Mouse (Mus musculus) liver, embryonic 15.5 days (tissue): ENCODE measurements around the gene Usp7. TPM values are rescaled to one million over a fixed set of nuclear protein-coding genes. Genes with fewer than 3 reads are reported as not detected.
"Not testable (repeated sequence)": the region's sequence is repeated elsewhere in the genome, so short reads cannot be mapped to it uniquely, and the experiment has no call there.

Experiments
- ATAC-seq: fragments of 200-750 bp; cut with Nextera tagmentation; 2 replicates; pipeline ENCODE4 v1.8.0; 2017; ENCODE audit warnings: moderate number of reproducible peaks, mild to moderate bottlenecking, moderate library complexity; ENCODE audit not compliant: insufficient read depth
- H3K27ac ChIP-seq: fragments of 300-500 bp; sonication (generic); replicated peaks from 2 replicates; pipeline ENCODE4 v1.5.1; 2015; ENCODE audit warnings: mild to moderate bottlenecking, inconsistent platforms
- H3K27me3 ChIP-seq: fragments of 300-500 bp; sonication (generic); 2 replicates; pipeline ENCODE4 v1.6.1; 2015; ENCODE audit warnings: mild to moderate bottlenecking, inconsistent platforms
- H3K36me3 ChIP-seq: fragments of 300-500 bp; sonication (generic); replicated peaks from 2 replicates; pipeline ENCODE4 v1.6.1; 2015; ENCODE audit warnings: moderate library complexity, mild to moderate bottlenecking, inconsistent platforms
- H3K4me1 ChIP-seq: fragments of 300-500 bp; sonication (generic); replicated peaks from 2 replicates; pipeline ENCODE4 v1.6.1; 2015; ENCODE audit warnings: inconsistent platforms
- H3K4me2 ChIP-seq: fragments of 300-500 bp; sonication (generic); 2 replicates; pipeline ENCODE4 v1.6.1; 2015; ENCODE audit warnings: moderate library complexity, mild to moderate bottlenecking, inconsistent platforms
- H3K4me3 ChIP-seq: fragments of 300-500 bp; sonication (generic); replicated peaks from 2 replicates; pipeline ENCODE4 v1.5.1; 2015; ENCODE audit warnings: mild to moderate bottlenecking, inconsistent platforms
- H3K9ac ChIP-seq: fragments of 300-500 bp; sonication (generic); 2 replicates; pipeline ENCODE4 v1.6.1; 2015; ENCODE audit warnings: moderate library complexity, mild to moderate bottlenecking, inconsistent platforms
- H3K9me3 ChIP-seq: fragments of 300-500 bp; sonication (generic); replicated peaks from 2 replicates; pipeline ENCODE4 v1.6.1; 2016; ENCODE audit warnings: inconsistent platforms
- WGBS: fragments of 180-500 bp; shearing (Covaris S2); methylation state at CpG from one replicate; pipeline ENCODE4 v1.1.7; 2015; ENCODE audit warnings: mixed read lengths; ENCODE audit not compliant: insufficient replicate concordance; 5-methylcytosine and 5-hydroxymethylcytosine counted together
- polyA plus RNA-seq: library from polyadenylated mRNA; unstranded; fragments of >200 nt; fragmentation: Nextera tagmentation; extraction: Ambion mirVana; gene quantifications from 2 replicates; pipeline ENCODE4 v1.2.1, GENCODE M21; 2015

Gene Usp7
- polyA plus RNA-seq, 1 experiment from 2014 or later, result 24.4 TPM

DNA sequence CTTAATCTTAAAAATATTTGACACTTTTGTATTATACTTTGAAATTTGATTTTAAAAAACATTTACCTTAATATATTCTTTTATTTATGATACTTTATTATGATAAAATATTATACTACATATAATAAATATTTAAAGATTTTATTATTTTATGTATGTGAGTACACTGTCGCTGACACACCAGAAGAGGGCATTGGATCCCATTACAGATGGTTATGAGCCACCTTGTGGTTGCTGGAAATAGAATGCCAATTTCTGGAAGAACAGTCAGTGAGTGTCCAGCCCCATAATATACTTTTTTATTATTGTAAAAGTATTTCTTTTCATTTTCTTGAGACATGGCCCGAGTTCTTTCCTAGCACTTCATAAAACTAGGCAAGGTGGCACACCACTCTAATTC lies 10.4 kb downstream of the Usp7 start:
- H3K27ac ChIP-seq, result no peak overlapping the region
- H3K4me2 ChIP-seq, result no peak overlapping the region
- H3K9me3 ChIP-seq, result no peaks in the 10 kb centered on the region
- 75% methylated on average over 2 of the region's 2 CpGs for WGBS
- H3K9ac ChIP-seq, result no peak overlapping the region
- H3K4me1 ChIP-seq, result peaks cover 26% of the 10 kb centered on the region
- no peak overlapping the region for H3K4me3 ChIP-seq
- no peak for ATAC-seq
- H3K27me3 ChIP-seq, result peaks cover 3% of the 10 kb centered on the region; the same call in 1 of the 2 replicates
- no peaks in the 10 kb centered on the region for H3K36me3 ChIP-seq

DNA sequence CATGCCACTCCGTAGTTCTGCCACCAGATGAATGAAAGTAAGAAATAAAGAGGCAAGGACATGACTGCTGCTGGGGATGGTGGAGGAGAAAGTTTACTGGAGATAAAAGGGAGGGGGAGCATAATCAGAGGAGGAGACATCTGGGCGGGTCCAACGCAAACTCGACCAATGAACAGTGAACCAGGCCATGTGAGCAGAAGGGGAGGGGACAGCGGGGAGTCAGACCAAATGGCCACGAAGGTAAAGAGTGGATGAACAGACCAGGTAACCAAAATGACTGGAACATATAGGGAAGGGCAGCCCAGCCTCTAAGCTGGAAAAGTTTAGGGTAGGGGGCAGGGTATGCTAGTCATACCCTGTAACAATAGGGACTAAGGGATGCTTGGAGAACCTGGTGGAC lies 10.9 kb downstream of the Usp7 start:
- WGBS, result 48% methylated on average over 6 of the region's 6 CpGs
- peak overlapping the region; percentile 29 for H3K4me2 ChIP-seq
- H3K4me3 ChIP-seq, result no peak overlapping the region
- peaks cover 26% of the 10 kb centered on the region for H3K4me1 ChIP-seq
- ATAC-seq, result peak; percentile 54
- no peaks in the 10 kb centered on the region for H3K9me3 ChIP-seq
- H3K27me3 ChIP-seq, result peaks cover 8% of the 10 kb centered on the region; the same call in 1 of the 2 replicates
- H3K27ac ChIP-seq, result 0 out of 2 replicates have a peak overlapping the region, but pooled peaks have one; percentile 14
- H3K36me3 ChIP-seq, result no peaks in the 10 kb centered on the region
- no peak overlapping the region for H3K9ac ChIP-seq

DNA sequence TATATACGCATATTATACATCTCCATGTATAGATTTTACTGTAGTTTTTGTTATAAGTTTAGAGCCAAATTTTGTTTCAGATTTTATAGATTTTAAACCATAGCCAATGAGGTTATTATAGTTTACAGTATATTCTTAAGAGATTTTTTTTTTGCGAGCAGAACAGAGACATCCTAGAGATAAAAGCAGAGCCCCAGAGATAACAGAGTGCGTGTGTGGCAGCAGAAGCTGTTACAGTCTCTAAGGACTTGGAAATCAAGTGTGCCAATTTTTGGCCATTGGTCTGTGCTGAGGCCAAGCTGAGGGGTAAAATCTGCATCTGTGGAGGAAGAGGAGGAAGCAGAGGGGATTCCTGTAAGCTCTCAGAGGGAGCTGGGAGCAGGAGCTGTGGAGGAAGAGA lies 11.9 kb downstream of the Usp7 start:
- Histone ChIP-seq H3K27ac (no peak overlapping the region), H3K4me2 (no peak overlapping the region), H3K27me3 (peaks cover 11% of the 10 kb centered on the region; the same call in 1 of the 2 replicates), H3K36me3 (no peaks in the 10 kb centered on the region), H3K9me3 (no peaks in the 10 kb centered on the region), H3K4me1 (peaks cover 26% of the 10 kb centered on the region), H3K4me3 (no peak overlapping the region), H3K9ac (no peak overlapping the region)
- whole genome bisulfite sequencing, result 36% methylated on average over 3 of the region's 3 CpGs
- no peak for ATAC-seq

DNA sequence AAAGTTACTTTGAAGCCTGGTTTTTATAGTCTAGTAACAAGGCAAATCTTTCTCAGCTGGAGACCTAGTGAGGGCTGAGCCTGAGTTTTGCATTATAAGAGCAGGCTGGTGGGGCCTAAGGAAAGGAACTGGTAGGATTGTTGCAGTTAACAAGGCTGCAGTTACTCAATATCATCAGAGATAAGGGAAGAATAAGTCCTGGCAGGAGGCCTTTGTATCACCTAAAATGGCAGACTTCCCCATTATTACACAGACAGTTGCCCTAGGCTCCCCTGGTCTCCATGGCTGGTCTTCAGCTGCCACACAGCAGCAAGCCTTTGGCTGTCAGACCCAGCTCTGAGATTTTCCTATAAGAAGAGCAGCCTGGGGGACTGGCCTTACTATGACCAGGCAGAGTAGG lies 13.4 kb downstream of the Usp7 start:
- H3K4me1 ChIP-seq, result peaks cover 23% of the 10 kb centered on the region
- no peak overlapping the region for H3K4me2 ChIP-seq
- no peaks in the 10 kb centered on the region for H3K36me3 ChIP-seq
- ATAC-seq, result no peak
- no peak overlapping the region for H3K27ac ChIP-seq
- no peak overlapping the region for H3K9ac ChIP-seq
- H3K4me3 ChIP-seq, result no peak overlapping the region
- H3K9me3 ChIP-seq, result no peaks in the 10 kb centered on the region
- H3K27me3 ChIP-seq, result peaks cover 11% of the 10 kb centered on the region

DNA sequence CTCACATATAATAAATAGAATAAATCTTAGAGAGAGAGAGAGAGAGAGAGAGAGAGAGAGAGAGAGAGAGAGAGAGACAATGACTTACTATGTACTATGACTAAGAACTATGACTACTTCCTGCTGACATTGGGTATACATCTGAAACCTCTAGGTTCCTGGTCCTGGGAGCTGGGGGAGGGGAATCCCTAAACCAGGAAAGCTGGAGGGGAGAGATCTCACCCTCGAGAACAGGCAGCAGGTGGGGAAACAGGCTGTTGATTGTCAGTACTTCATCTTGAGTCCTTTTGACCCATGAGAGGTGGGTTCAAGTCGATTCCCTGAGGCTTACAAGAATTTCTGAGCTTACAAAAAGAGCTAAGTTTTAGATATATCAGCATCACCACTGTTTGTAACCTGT lies 14.9 kb downstream of the Usp7 start:
- Histone ChIP-seq H3K9me3 (no peaks in the 10 kb centered on the region), H3K4me2 (no peak overlapping the region), H3K4me1 (peaks cover 23% of the 10 kb centered on the region), H3K4me3 (no peak overlapping the region), H3K9ac (no peak overlapping the region), H3K36me3 (no peaks in the 10 kb centered on the region), H3K27ac (no peak overlapping the region), H3K27me3 (peaks cover 11% of the 10 kb centered on the region)
- ATAC-seq, result no peak
- 43% methylated on average over 2 of the region's 2 CpGs for WGBS

DNA sequence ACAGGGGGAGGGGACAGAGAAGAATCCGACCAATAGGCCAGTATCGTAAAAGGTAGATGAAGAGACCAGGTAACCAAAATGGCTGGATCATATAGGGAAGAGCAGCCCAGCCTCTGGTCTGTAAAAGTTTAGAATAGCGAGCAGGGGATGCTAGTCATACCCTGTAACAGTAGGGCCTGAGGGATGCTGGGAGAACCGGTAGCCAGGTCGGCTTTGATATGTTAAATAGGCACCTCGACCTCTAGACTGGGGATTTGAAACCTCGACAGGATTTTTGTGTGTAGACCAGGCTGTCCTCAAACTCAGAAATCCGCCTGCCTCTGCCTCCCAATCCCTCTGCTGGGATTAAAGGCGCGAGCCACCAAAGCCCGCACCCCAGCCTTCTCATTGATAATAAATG lies 15.5 kb downstream of the Usp7 start:
- Histone ChIP-seq H3K27ac (no peak overlapping the region), H3K36me3 (no peaks in the 10 kb centered on the region), H3K27me3 (peaks cover 17% of the 10 kb centered on the region), H3K4me3 (no peak overlapping the region), H3K4me2 (no peak overlapping the region), H3K9ac (no peak overlapping the region), H3K9me3 (no peaks in the 10 kb centered on the region), H3K4me1 (peaks cover 23% of the 10 kb centered on the region)
- no peak for ATAC-seq
- WGBS, result 75% methylated on average over 11 of the region's 11 CpGs

DNA sequence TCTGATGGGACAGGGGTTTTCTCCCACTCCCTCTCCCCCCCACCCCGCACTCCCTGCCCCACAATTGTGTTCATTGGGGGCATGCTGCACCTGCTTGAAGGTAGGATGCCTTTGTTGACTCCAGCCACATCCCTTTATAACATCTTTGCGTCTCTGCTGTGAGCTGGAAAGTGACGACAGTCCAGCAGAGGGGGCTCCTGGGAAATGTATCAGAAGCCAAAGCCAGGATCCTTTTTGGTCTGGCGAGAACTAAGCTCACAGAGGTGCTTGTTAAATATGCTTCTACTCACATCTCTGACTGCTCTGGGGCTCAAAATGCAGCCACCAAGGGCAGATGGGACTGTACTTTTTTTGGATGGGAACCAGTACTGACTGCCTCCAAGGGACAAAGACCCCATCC lies 21.0 kb downstream of the Usp7 start:
- 34% methylated on average over 4 of the region's 4 CpGs for WGBS
- H3K36me3 ChIP-seq, result no peaks in the 10 kb centered on the region
- peaks cover 17% of the 10 kb centered on the region for H3K27me3 ChIP-seq
- no peak overlapping the region for H3K9ac ChIP-seq
- no peak overlapping the region for H3K4me2 ChIP-seq
- no peaks in the 10 kb centered on the region for H3K9me3 ChIP-seq
- H3K4me1 ChIP-seq, result peaks cover 48% of the 10 kb centered on the region
- H3K27ac ChIP-seq, result no peak overlapping the region
- no peak for ATAC-seq
- H3K4me3 ChIP-seq, result no peak overlapping the region

DNA sequence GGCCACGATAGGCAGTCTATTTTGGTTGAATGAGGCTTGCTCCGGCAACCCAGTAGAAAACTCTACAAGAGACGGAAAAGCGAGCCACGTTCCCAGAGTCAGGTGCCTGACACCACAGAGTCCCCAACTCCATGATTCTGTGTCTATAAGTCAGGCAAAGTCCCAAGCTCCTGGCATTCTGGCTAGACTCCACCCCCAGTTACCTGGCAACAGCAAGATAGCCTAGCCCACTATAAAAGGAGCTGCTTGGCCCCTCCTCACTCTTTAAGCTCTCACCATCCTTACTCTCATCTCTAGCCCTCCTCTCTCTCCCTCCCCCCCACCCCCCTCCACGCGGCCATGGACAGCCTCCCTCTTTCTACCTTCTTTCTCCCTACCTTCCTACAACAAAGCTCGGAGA lies 21.8 kb downstream of the Usp7 start:
- not testable (repeated sequence) for H3K27ac ChIP-seq, H3K9ac ChIP-seq, H3K9me3 ChIP-seq, ATAC-seq, H3K4me2 ChIP-seq, H3K36me3 ChIP-seq, H3K4me3 ChIP-seq
- WGBS, result 56% methylated on average over 8 of the region's 8 CpGs
- H3K4me1 ChIP-seq, result peaks cover 55% of the 10 kb centered on the region
- H3K27me3 ChIP-seq, result peaks cover 15% of the 10 kb centered on the region

DNA sequence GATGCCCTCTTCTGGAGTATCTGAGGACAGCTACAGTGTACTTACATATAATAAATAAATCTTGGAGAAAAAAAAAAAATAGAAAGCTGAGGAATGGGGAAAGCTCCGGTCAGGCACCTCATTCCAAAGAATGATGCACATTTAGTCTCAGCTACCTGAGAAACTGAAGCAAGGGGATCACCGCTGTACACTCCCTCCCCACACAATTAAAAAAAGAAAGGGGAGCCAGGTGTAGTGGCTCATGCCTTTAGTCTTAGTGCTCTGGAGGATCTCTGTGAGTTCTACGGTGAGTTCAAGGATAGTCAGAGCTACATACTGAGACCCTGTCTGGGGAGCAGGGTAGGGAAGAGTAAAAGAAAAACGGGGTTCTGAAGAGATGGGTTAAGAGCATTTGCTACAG lies 22.6 kb downstream of the Usp7 start:
- Histone ChIP-seq H3K27me3 (peaks cover 15% of the 10 kb centered on the region), H3K9me3 (no peaks in the 10 kb centered on the region), H3K27ac (peak overlapping the region; percentile 95), H3K4me3 (no peak overlapping the region), H3K9ac (no peak overlapping the region), H3K36me3 (no peaks in the 10 kb centered on the region), H3K4me1 (peaks cover 64% of the 10 kb centered on the region), H3K4me2 (no peak overlapping the region)
- ATAC-seq, result no peak
- 55% methylated on average over 4 of the region's 4 CpGs for WGBS

DNA sequence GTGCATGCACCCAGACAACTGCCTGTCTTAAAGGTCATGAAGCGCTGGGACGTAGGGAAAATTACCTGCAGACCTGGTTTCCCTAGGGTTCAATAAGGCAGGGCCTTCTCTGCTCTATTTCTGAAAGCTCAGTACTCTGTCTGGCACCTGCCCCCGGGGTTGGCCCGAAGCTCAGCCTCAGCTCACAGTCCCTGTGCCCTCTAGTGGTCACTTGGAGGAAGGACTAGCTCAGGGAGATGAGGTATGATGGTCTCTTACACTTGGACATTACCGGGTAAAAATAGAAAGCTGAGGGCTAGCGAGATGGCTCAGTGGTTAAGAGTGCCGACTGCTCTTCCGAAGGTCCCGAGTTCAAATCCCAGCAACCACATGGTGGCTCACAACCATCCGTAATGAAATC lies 23.0 kb downstream of the Usp7 start:
- H3K27ac ChIP-seq, result peak overlapping the region; percentile 95
- H3K9ac ChIP-seq, result peak overlapping the region; percentile 63
- H3K36me3 ChIP-seq, result no peaks in the 10 kb centered on the region
- peak overlapping the region; percentile 69 for H3K4me2 ChIP-seq
- peak; percentile 75 for ATAC-seq
- 6% methylated on average over 10 of the region's 10 CpGs for WGBS
- peaks cover 15% of the 10 kb centered on the region for H3K27me3 ChIP-seq
- H3K9me3 ChIP-seq, result no peaks in the 10 kb centered on the region
- peaks cover 68% of the 10 kb centered on the region for H3K4me1 ChIP-seq
- peak overlapping the region; percentile 7; the same call in 1 of the 2 replicates for H3K4me3 ChIP-seq

DNA sequence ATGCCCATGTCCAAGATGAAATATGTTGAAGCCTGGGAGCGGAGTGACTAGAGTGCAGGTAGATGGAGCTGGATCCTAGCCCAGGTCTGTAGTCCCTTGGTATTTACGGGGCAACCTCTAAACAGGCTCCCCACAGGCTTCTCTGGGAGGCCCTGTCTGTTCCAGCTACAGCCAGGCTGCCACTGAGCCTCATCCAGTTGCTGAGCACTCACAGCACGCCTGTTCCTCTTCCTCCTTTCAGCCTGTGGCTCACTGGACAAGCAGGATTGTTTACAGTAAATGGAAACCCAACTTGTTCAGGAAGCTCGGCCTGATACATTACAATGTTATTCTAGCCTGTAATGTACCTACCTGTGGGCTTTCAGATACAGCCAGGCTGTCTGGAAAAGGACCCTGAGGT lies 23.5 kb downstream of the Usp7 start:
- 55% methylated on average over 4 of the region's 4 CpGs for WGBS
- H3K36me3 ChIP-seq, result no peaks in the 10 kb centered on the region
- H3K27me3 ChIP-seq, result peaks cover 15% of the 10 kb centered on the region
- H3K27ac ChIP-seq, result peak overlapping the region; percentile 95
- peak overlapping the region; percentile 39 for H3K4me3 ChIP-seq
- ATAC-seq, result peak; percentile 20
- peak overlapping the region; percentile 63 for H3K9ac ChIP-seq
- H3K4me1 ChIP-seq, result peaks cover 73% of the 10 kb centered on the region
- no peaks in the 10 kb centered on the region for H3K9me3 ChIP-seq
- H3K4me2 ChIP-seq, result peak overlapping the region; percentile 69

DNA sequence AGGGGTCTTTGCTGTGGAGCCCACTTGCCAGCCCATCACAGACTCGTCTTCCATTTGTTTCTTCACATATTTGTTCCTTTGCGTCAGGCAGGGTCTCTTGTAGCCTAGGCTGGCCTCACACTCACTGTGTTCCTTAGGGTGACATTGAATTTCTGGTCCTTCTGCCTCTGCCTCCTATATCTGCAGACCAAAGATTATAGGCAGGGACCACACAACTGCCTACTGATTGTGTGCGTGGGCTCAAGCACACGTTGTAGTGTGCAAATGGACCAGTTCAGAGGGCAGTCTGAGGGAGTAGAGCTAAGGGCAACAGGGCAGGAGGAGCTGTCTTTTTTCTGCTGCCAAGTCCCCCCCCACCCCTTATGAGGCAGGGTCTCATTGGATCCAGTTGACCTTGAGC lies 24.0 kb downstream of the Usp7 start:
- peak overlapping the region; percentile 95 for H3K27ac ChIP-seq
- no peaks in the 10 kb centered on the region for H3K9me3 ChIP-seq
- WGBS, result 41% methylated on average over 4 of the region's 4 CpGs
- peaks cover 77% of the 10 kb centered on the region for H3K4me1 ChIP-seq
- H3K9ac ChIP-seq, result peak overlapping the region; percentile 63
- H3K4me2 ChIP-seq, result peak overlapping the region; percentile 69
- ATAC-seq, result peak; percentile 39
- H3K4me3 ChIP-seq, result peak overlapping the region; percentile 39
- no peaks in the 10 kb centered on the region for H3K36me3 ChIP-seq
- peaks cover 15% of the 10 kb centered on the region for H3K27me3 ChIP-seq
